Mouse (Mus musculus) adrenal gland, adult 18-20 months (tissue): ENCODE data around the gene Galt. TPM values are rescaled to one million over a fixed set of nuclear protein-coding genes. Genes with fewer than 3 reads are reported as not detected.
A peak's percentile ranks its signal among the peaks of the same experiment; 100 is the strongest.
"Not testable (repeated sequence)": the region's sequence is repeated elsewhere in the genome, so short reads cannot be mapped to it uniquely, and the experiment has no call there.

Experiments used
- DNase-seq, 2 experiments: peaks; one replicate each; pipeline ENCODE4 v3.0.0; 2021 to 2022; ENCODE audit warnings: low spot score in 2 of 2
- total RNA-seq, 2 experiments: library from RNA; stranded (reverse); gene quantifications; 1 replicate in 1 of 2; 2 replicates in 1 of 2; pipeline ENCODE4 v1.2.3; 2021

The Galt gene
- total RNA-seq, 2 experiments from 2014 or later = 37.8 to 39.6 TPM

DNA sequence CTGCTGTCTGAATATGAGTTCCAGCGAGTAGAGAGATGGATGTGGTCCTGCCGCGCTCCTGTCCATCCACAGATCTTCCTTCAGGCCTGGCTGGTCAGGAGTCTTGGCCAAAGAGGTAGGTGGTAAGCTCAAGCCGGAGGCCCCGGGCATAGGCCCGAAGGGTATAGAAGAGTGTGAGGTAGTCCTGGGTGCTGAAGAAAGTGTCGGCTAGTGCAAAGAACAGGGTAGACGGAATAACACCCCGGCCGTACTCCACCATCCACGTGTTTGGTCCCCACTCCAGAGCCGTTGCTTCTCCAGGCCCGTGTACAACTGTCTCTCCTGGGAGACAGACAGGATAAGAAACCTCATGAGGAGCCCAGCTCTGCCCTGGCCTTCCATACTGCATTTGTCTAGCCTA lies 15.8 kb upstream of the Galt start:
- no peak for DNase-seq

DNA sequence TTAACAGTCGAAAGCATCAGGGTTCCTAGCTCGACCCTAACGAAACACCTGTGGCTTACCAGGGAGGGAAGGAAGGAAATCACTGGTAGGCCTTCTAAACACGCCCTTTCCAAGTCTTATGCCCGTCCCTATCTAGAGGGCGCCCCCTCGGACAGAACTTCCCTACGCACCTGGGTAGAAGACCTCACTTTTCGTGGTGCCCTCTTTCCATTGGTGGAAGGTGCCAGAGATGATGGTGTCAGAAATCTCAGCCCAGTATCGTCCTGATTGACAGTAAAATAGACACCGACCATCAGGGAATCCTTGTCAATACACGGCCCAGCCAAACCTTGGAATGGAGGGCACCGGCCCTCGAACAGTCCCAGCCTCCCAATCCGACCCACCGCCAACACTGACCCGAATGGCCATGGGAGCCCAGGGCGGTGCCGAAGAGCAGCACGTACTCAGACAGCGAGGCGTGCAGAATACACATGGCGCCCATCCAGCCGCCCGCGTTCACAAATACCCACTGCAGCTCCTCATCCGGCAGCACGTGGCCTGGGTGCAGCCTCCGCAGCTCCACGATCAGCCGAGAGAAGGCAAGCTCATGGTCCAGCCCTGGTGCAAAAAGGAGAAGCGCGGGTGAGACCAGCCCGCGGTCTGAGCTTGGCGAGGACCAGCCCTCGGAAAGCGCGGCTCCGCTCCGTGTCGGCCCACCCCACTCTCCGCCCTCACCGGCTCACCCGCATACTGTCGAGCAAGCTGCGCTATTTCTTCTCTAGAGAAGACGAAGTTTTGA lies 14.5 kb upstream of the Galt start:
- no peak for DNase-seq

DNA sequence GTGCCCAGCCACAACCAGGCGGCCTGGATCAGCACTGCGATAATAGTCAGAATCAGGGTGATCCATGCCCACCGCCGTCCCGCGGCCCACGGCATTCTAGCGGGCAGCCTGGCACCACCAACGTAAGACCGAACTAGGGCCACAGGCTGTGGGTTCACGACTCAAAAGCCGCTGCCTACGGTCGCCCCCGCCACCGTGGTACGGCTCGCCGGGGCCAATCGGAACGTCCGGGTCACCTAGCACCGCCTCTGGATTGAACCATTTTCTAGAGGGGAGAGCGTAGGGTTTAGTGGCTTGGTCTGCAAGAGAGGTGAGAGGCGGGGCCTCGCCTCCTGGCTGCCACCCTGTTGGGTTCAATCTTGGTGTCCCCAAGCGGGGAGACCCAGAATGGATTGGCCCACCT lies 13.9 kb upstream of the Galt start:
- DNase-seq = peak; percentile 86 to 93

DNA sequence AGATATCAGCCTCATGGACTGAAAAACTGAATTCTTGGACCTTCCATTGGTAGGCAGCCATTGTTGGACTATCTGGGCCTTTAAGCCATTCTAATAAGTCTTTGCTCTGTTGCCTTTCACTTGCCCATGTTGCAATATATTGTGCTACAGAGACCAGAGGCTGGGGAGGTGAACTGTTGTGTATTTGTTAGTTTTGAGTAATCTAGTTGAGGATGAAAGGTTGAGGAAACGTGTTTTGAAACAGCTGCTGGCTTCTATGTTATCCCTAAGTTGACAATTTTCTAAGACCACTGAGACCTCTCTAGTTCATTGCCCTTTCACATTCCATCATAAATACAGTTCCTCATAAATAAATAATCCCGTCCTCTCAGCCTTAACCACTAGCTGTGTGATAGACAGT lies 10.9 kb upstream of the Galt start:
- no peak for DNase-seq

DNA sequence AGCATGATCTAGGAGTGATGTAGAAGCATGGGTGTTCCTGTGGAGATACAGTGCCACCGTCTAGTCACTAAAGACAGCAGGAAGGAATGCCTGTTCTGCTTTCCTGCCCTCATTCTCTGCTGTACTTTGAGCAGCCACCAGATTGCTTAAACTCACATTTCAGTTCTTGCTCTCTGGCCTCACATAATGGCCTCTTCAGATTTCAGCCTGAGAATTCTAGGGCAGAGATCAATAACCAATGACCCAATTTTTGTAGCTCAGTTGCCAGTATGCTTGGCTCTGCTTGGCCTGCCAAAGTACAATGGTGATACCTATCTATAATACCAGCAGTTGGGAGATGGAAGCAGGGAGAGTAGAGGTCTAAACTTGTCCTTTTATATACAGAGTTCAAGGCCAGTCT lies 10.0 kb upstream of the Galt start:
- no peak for DNase-seq

DNA sequence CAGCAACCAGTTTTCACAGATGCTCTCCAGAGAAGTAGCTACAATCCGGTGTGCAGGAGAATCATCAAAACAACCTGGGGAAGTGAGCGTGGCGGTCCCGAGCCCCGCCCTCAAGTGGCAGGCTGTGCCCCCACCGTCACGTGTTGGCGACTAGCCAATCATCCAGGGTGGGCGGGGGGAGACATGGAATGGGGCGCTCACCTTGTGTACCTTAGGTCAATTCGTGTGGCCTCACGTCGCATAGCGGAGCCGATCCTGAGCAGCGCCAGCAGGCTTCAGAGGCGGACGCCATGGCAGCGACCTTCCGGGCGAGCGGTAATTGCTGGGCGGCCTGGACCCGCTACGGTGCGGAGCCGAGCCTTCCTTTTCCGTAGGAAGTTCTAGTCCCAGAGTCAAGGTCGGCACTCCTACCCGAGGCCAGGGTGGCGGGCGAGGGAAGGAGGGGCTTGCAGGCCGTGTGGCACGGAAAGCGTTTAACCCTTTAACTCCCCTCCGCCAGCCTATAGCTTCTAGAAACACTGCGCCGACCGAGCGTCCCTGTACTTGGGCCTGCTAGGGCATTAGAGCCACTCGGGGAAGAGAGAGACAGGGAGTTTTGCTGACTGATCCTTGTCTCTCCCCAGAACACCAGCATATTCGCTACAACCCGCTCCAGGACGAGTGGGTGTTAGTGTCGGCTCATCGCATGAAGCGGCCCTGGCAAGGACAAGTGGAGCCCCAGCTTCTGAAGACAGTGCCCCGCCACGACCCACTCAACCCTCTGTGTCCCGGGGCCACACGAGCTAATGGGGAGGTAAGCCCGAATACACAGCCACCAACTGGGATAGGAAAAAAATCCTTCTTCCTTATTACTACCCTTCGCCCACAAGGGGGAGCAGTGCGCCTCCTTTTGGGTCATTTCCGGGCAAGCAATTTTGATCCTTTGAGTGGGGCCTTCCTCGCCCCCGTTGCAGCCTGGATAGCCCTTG lies 594 bp downstream of the Galt start, which contains the start of gene Sigmar1:
Sigmar1 (minus strand) TSS at position 820 of the 968 bp plus-strand sequence.
- peak; percentile 86 to 88 for DNase-seq

DNA sequence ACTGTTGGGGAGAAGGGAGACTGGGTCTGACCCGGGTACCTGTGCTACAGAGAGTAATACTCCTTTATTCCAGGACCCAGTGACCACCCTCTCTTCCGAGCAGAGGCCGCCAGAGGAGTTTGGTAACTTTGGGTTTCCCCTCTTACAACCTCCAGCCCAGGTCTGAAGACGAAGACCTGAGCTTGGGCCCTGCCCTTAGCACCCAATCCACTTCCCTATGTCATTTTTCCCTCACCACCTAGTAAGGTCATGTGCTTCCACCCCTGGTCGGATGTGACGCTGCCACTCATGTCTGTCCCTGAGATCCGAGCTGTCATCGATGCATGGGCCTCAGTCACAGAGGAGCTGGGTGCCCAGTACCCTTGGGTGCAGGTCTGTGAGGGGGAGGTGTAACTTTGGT lies 1.4 kb downstream of the Galt start:
- no peak for DNase-seq

DNA sequence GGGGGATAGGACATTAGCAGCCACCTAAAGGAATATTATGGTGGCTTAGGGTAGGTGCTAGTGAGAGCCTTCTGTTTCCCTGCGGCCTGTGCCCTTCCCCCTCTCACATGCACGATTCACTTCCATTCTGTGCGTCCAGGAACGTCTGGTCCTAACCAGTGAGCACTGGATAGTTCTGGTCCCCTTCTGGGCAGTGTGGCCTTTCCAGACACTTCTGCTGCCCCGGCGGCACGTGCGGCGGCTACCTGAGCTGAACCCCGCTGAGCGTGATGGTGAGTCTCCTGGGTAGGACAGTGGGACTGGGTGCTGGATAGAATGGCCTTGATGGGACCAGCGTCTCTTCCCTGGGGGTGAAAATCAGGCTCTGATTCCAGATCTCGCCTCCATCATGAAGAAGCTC lies 2.3 kb downstream of the Galt start:
- no peak for DNase-seq

DNA sequence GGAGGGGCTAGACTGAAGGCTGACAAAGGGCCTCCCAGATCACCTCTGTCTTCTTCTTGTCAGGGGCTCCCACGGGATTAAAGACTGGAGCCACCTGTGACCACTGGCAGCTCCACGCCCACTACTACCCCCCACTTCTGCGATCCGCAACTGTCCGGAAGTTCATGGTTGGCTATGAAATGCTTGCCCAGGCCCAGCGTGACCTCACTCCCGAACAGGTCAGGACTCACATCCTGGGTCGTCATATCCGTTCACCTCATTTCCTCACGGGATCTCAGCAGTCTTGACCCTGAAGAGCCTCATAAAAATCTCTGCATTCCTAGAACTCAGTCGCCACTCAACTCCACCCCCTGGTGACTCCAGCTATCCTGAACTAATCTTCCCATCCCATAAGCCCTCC lies 3.0 kb downstream of the Galt start:
- DNase-seq = no peak

DNA sequence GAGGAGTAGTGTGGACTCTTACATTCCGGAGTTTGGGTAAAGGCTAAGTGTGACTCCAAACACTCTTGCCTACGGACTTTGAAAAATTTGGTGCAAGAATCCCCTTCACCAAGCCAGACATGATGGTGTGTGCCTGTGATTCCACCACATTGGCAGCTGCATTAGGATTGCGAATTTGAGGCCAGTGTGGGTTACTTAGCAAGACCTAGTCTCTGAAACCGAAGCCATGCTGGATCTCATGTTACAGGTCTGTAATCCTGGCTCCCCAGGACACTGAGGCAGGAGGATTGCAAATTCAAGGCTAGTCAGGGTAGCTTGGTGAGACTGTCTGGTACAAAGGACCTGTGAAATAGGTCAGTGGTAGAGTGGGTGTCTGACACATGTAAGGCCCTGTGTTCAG lies 3.7 kb downstream of the Galt start:
- DNase-seq = peak in 1 of 2 experiments; percentile 16

DNA sequence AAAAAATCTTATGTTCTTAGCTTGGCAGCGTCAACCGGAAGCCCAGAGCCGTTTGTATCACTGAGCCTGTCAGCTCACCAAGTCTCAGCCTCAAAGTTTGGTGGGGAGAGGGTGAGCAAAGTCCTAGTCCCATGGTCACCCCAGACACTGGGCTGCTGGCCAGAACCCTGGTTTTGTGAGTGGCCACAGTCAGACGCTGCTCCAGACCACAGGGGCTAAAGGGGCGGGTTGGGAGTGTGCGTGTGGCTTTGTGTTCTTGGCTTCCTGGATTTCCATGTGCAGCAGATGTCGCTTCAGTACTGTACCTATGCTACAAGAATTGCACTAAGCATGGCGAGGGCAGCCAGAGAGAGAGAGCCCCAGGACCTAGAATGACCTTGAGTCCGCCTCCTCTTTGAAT lies 4.2 kb downstream of the Galt start:
- peak; percentile 23 to 31 for DNase-seq

DNA sequence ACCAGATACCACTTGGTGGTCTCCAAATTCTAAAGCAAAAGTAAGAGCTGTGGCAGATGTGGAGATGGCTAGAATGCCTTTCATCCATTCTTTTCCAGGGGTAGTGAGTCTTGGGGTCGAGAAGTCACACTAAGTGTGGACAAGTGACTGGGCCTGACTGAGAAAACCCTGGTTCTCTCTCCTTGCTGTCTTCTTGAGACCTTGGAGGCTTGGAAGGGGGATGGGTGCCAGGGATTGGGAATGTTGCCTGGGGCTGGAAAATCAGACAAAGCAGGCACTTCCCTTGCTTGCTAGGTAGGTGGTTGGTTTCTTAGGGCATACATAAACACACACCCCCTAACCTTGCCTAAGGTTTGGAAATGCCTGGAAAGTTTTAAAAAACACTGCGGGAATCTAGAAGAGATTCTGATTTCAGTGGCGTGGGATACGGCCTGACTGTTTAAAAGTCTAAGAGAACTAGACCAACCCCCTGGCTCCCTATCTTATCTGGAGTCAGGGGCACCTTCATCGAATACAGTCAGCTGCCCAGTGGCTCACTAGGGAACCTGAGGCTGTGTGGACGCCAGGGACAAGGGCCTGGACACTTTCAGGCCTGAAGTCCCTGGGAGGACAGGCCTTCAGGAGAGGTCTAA lies 4.7 kb downstream of the Galt start:
- DNase-seq = peak in 1 of 2 experiments; percentile 20

DNA sequence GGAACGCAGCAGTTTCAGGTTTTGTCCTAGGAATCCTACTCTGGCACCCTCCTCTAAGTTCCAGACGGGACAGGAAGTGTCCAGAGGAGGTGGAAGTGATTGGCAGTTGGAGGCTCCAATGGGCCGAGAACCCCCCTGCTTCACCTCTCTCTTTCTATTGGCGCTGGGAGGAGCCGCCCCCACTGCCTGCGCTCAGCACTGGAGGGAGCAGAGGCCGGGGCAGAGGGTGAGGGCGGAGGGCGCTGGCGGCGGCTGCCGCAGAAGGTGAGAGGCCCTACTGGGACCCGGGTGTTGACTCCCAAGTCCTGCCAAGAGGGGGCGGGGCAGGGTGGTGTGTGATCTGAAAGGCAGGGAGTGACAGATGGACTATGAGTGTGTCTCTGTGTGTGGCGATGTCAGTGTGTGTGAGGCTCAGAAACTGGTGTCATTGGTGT lies 5.3 kb downstream of the Galt start:
- DNase-seq = peak; percentile 81 to 85

DNA sequence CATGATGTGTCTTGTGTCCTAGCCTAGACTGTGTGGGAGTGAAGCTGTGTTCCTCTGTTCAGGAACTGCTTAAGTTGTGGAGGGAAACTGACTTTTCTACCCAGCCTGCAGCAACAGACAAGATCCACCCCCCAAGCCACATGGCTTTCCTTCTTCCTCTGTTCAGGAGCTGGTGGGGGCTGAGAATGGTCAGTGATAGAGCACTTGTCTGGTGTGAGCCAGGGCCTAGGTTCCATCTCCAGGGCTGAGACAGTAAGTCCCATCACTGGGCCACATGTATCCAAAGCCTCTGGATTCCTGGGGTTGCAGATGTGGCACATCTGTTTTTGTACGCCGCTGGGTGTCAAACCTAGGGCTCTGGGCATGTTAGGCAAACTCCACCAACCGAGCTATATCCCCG lies 5.9 kb downstream of the Galt start:
- peak in 1 of 2 experiments; percentile 20 for DNase-seq

DNA sequence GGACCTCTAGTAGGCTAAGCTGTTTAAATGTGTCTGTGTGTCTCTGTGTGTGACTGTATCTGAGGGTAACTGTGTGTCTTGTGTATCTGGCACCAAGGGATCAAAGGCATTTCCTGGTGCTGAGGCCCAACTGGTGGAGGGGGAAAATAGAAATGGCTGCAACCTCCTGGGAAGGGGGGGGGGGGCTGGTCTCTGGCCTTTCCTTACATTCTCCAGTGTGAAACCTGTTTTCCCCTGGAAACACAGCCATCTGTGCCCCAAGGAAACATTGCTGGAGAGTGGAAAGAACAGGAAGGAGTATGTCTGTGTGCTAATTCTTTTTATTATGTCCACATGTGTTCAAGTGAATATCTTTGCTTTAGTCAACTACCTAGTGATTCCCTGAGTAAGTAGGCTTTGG lies 6.7 kb downstream of the Galt start:
- DNase-seq = peak in 1 of 2 experiments; percentile 8

DNA sequence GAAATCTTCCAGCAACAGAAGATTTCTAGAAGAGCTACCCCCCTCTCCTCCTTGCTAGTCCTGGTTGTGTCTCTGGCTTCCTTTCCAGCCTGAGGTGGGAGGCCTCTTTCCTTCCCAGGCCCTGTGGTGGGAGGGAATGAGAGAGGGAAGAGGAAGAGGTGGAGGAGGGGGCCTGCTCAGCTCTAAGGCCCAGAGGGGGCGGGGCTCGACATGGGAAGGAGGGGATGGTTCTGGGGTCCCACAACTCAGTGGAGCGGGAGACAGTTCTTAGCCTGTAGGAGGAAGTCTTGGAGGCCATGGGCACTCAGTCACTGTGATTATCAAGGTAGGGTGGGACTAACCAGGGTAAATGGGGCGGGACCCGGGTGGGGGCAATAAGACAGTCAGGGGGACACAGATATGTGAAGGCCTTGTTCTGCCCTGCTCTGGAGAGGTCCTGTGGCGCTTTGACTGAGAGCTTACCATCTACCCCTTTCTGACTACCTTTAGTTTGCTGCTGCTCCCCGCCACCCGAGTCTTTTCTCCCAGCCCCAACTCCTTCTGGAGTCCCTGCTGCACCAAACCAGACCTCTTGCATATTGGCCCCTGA lies 7.2 kb downstream of the Galt start:
- DNase-seq = peak in 1 of 2 experiments; percentile 18

DNA sequence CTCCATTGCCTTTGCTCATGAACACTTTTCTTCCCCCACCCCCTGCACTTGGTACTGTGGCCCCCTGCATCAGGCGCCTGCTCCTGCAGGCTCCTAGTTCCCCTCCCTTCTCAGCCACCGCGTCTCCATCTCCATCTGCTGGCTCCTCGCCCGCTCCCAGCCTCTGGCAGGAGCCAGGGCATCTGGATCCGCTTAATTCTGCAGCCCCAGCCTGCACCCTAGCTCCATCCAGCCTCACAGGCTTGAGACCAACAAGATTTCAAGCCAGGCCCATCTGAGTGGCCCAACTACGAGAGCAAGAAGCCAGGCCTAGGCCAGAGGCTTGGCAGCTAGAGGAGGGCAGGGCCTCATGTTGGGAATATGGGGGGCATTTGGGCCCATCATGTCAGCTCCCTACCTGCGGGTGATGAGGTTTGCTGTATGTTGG lies 7.7 kb downstream of the Galt start:
- peak in 1 of 2 experiments; percentile 50 for DNase-seq

DNA sequence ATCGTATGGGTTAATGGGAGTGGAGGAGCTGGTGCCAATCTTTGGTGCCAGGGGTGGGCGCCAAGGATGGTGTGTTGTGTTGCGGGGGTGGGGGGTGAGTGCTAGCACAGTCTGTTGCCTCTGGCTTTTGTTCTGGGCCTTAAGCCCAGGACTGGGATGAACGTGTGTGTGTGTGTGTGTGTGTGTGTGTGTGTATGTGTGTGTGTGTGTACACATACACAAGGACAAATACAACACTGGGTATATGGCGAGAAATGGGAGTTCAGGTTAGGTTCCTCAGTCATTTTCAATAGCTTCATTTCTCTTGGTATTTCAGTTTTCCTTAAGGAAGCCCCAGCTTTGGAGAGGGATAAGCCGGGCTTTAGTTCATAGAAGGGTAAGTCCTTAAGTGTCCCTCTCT lies 8.1 kb downstream of the Galt start:
- not testable (repeated sequence) for DNase-seq

DNA sequence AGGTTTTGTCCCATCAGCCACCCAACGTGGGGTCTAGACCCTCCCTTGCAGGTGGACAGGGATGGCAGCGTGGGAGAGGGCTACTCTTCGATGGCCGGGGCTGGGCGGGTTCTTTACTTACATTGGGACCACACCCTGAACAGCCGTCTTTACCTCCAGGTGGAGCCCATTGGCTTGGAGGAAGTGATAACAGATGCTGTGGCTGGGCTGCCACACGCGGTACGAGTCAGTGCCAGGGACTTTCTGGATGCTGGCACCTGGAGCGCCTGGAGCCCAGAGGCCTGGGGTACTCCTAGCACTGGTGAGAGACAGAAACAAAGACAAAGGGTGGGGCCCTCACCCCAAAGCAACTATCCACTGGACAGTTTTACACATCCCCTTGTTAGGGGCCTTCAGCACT lies 12.3 kb downstream of the Galt start:
- not testable (repeated sequence) for DNase-seq

DNA sequence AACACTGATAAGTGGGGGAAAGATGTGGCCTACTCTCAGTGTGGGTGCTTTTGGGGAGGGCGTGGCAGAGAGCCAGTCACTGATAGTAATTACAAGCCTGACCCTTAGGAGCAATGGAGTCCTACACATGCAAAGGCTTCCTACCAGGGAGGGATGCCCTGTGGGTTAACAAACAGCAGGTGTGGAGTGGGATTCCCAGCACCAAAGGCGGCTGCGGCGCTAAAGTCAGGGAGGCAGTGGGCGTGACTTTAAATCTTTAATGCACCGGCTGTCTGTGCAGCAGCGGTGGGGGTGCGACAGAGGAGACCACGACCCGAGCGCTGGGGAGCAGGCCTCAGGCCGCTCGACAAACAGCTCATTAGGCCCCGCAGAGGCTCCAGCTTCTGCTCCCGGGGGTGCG lies 17.9 kb downstream of the Galt start:
- DNase-seq = not testable (repeated sequence)

DNA sequence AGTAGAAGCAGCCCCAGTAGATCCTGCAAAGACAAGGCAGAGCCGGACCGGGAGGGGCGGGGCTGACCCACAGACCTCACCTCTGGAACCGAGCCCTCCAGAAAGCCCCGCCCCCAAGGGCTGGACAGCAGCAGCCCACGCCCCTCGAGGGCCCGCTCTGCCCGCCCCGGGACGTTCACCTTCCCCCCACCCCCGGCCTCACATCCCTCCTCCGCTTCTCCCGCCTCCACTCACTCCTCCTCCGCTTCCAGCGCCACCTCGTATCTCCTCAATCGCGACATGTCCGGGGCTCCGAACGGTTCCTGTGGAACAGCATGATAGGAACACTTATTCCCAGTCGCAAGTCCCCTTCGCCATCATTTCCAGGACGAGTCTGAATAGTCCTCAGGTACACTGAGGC lies 18.5 kb downstream of the Galt start:
- peak; percentile 67 to 69 for DNase-seq
